Mouse (Mus musculus): ENCODE measurements at regions not wholly inside any gene's neighbourhood (a gene's known extent, or its start where the extent isn't known, plus 50 kb on each side); places are given as distances from the start of the nearest gene placed in this dataset.

GRCm38 (mm10) chr8:10705909-10706308 is 302.3 kb downstream of the Irs2 start:
- TF ChIP-seq POLR2A (IDR thresholded peaks at IDR 0.05; ENCODE audit: borderline replicate concordance, low read depth, low read length) (no peak), CTCF (IDR thresholded peaks at IDR 0.05; ENCODE audit: low read depth, low read length) (no peak)

Data from bone marrow macrophage, adult 2 months (primary cell).